Mouse (Mus musculus) olfactory bulb, adult 2 months (tissue): ENCODE data around the gene Ppt2.

Experiments
- CTCF ChIP-seq: fragments of 200-500 bp; IDR thresholded peaks from 2 replicates; pipeline ENCODE4 v1.5.1; 2012; ENCODE audit warnings: low read depth, mild to moderate bottlenecking, low read length, moderate library complexity; ENCODE audit not compliant: insufficient read depth
- POLR2A ChIP-seq: fragments of 200-500 bp; IDR thresholded peaks from 2 replicates; pipeline ENCODE4 v1.6.1; 2012; ENCODE audit warnings: mild to moderate bottlenecking, low read depth, low read length, moderate library complexity; ENCODE audit not compliant: insufficient read depth

- TF ChIP-seq CTCF, result no peak
- TF ChIP-seq POLR2A, result no peak
Observed at GRCm38 (mm10) chr17:34596098-34596497, 32.2 kb downstream of the Ppt2 start.
